Mouse (Mus musculus): ENCODE measurements at regions not wholly inside any gene's neighbourhood (a gene's known extent, or its start where the extent isn't known, plus 50 kb on each side); places are given as distances from the start of the nearest gene placed in this dataset.

- TF ChIP-seq CTCF (IDR thresholded peaks at IDR 0.05; ENCODE audit: low read depth) (no peak), EP300 (IDR thresholded peaks at IDR 0.05; ENCODE audit: low read depth) (no peak)
Observed at GRCm38 (mm10) chr1:94712812-94713211, 600.6 kb upstream of the Fam174a start.
